Mouse (Mus musculus) stomach, postnatal 0 days (tissue): ENCODE results near the gene Epc2.

ENCODE experiments used
- CTCF ChIP-seq: IDR thresholded peaks from 2 replicates; pipeline ENCODE4 v1.5.1; 2016; ENCODE audit warnings: antibody characterized with exemption, low read depth, mild to moderate bottlenecking, moderate library complexity
- EP300 ChIP-seq: optimal IDR thresholded peaks from 2 replicates; pipeline ENCODE3; 2016; ENCODE audit warnings: antibody characterized with exemption

- TF ChIP-seq CTCF (no peak), EP300 (no peak)
Observed at GRCm38 (mm10) chr2:49415868-49416267, 35.4 kb upstream of the Epc2 start.
